Mouse (Mus musculus): ENCODE measurements around the gene Gm44503. TPM values are rescaled to one million over a fixed set of nuclear protein-coding genes. Genes with fewer than 3 reads are reported as not detected.

Gm44503 gene
- polyA plus RNA-seq, 1 experiment: not detected

- 95% methylated on average over 3 of the region's 3 CpGs for WGBS
- TF ChIP-seq CTCF (IDR thresholded peaks at IDR 0.05; ENCODE audit: insufficient read depth, low read depth, low read length): no peak
- TF ChIP-seq POLR2A (IDR thresholded peaks at IDR 0.05; ENCODE audit: insufficient read depth, low read depth, low read length): no peak
- Histone ChIP-seq H3K27ac (ENCODE audit: insufficient read depth, low read depth, low read length) (no peak overlapping the region), H3K4me3 (ENCODE audit: insufficient read depth, low read depth, low read length) (no peak overlapping the region), H3K4me1 (ENCODE audit: control insufficient read depth, insufficient read depth, low read length) (no peaks in the 10 kb centered on the region)
Measured at GRCm38 (mm10) chr9:73006175-73006574, 47.5 kb downstream of the Gm44503 start.

- no peak overlapping the region for H3K4me3 ChIP-seq (ENCODE audit: insufficient read depth, low read depth, low read length)
- no peak overlapping the region for H3K27ac ChIP-seq (ENCODE audit: insufficient read depth, low read depth, low read length)
- WGBS: 71% methylated on average over 3 of the region's 3 CpGs
- TF ChIP-seq POLR2A (IDR thresholded peaks at IDR 0.05; ENCODE audit: insufficient read depth, low read depth, low read length) (no peak), CTCF (IDR thresholded peaks at IDR 0.05; ENCODE audit: insufficient read depth, low read depth, low read length) (no peak)
- H3K4me1 ChIP-seq (ENCODE audit: control insufficient read depth, insufficient read depth, low read length): no peaks in the 10 kb centered on the region
Measured at GRCm38 (mm10) chr9:73008384-73008783, 49.7 kb downstream of the Gm44503 start.

- no peak overlapping the region for H3K4me3 ChIP-seq (ENCODE audit: insufficient read depth, low read depth, low read length)
- WGBS: 87% methylated on average over 4 of the region's 4 CpGs
- TF ChIP-seq CTCF (IDR thresholded peaks at IDR 0.05; ENCODE audit: insufficient read depth, low read depth, low read length) (no peak), POLR2A (IDR thresholded peaks at IDR 0.05; ENCODE audit: insufficient read depth, low read depth, low read length) (no peak)
- no peaks in the 10 kb centered on the region for H3K4me1 ChIP-seq (ENCODE audit: control insufficient read depth, insufficient read depth, low read length)
- H3K27ac ChIP-seq (ENCODE audit: insufficient read depth, low read depth, low read length): no peak overlapping the region
Measured at GRCm38 (mm10) chr9:73012629-73013028, 54.0 kb downstream of the Gm44503 start.

- WGBS: 89% methylated on average over 13 of the region's 13 CpGs
- Histone ChIP-seq H3K27ac (ENCODE audit: insufficient read depth, low read depth, low read length) (no peak overlapping the region), H3K4me1 (ENCODE audit: control insufficient read depth, insufficient read depth, low read length) (no peaks in the 10 kb centered on the region), H3K4me3 (ENCODE audit: insufficient read depth, low read depth, low read length) (no peak overlapping the region)
- TF ChIP-seq CTCF (IDR thresholded peaks at IDR 0.05; ENCODE audit: insufficient read depth, low read depth, low read length) (no peak), POLR2A (IDR thresholded peaks at IDR 0.05; ENCODE audit: insufficient read depth, low read depth, low read length) (no peak)
Measured at GRCm38 (mm10) chr9:73014724-73015123, 56.1 kb downstream of the Gm44503 start.

- 78% methylated on average over 10 of the region's 10 CpGs for WGBS
- H3K4me1 ChIP-seq (ENCODE audit: control insufficient read depth, insufficient read depth, low read length): no peaks in the 10 kb centered on the region
- no peak overlapping the region for H3K4me3 ChIP-seq (ENCODE audit: insufficient read depth, low read depth, low read length)
- H3K27ac ChIP-seq (ENCODE audit: insufficient read depth, low read depth, low read length): no peak overlapping the region
- TF ChIP-seq POLR2A (IDR thresholded peaks at IDR 0.05; ENCODE audit: insufficient read depth, low read depth, low read length) (no peak), CTCF (IDR thresholded peaks at IDR 0.05; ENCODE audit: insufficient read depth, low read depth, low read length) (no peak)
Measured at GRCm38 (mm10) chr9:73019841-73020240, 61.2 kb downstream of the Gm44503 start.

GRCm38 (mm10) chr9:73020566-73021097 is 62.0 kb downstream of the Gm44503 start:
- Histone ChIP-seq H3K27ac (ENCODE audit: insufficient read depth, low read depth, low read length) (no peak overlapping the region), H3K4me1 (ENCODE audit: control insufficient read depth, insufficient read depth, low read length) (no peaks in the 10 kb centered on the region), H3K4me3 (ENCODE audit: insufficient read depth, low read depth, low read length) (no peak overlapping the region)
- TF ChIP-seq POLR2A (IDR thresholded peaks at IDR 0.05; ENCODE audit: insufficient read depth, low read depth, low read length) (no peak), CTCF (IDR thresholded peaks at IDR 0.05; ENCODE audit: insufficient read depth, low read depth, low read length) (no peak)
- WGBS: 85% methylated on average over 5 of the region's 5 CpGs

- peaks cover 8% of the 10 kb centered on the region; the same call in 1 of the 2 replicates for H3K4me1 ChIP-seq (ENCODE audit: control insufficient read depth, insufficient read depth, low read length)
- no peak overlapping the region for H3K4me3 ChIP-seq (ENCODE audit: insufficient read depth, low read depth, low read length)
- TF ChIP-seq CTCF (IDR thresholded peaks at IDR 0.05; ENCODE audit: insufficient read depth, low read depth, low read length): no peak
- TF ChIP-seq POLR2A (IDR thresholded peaks at IDR 0.05; ENCODE audit: insufficient read depth, low read depth, low read length): no peak
- no peak overlapping the region for H3K27ac ChIP-seq (ENCODE audit: insufficient read depth, low read depth, low read length)
- WGBS: 23% methylated on average over 16 of the region's 17 CpGs
Measured at GRCm38 (mm10) chr9:73025818-73026636, 67.4 kb downstream of the Gm44503 start.

GRCm38 (mm10) chr9:73030443-73030842 is 71.8 kb downstream of the Gm44503 start:
- Histone ChIP-seq H3K27ac (ENCODE audit: insufficient read depth, low read depth, low read length) (no peak overlapping the region), H3K4me1 (ENCODE audit: control insufficient read depth, insufficient read depth, low read length) (peaks cover 8% of the 10 kb centered on the region; the same call in 1 of the 2 replicates), H3K4me3 (ENCODE audit: insufficient read depth, low read depth, low read length) (no peak overlapping the region)
- 95% methylated on average over 1 of the region's 1 CpGs for WGBS
- TF ChIP-seq POLR2A (IDR thresholded peaks at IDR 0.05; ENCODE audit: insufficient read depth, low read depth, low read length): no peak

GRCm38 (mm10) chr9:73031421-73031820 is 72.8 kb downstream of the Gm44503 start:
- no peak for TF ChIP-seq POLR2A (IDR thresholded peaks at IDR 0.05; ENCODE audit: insufficient read depth, low read depth, low read length)
- no peak for TF ChIP-seq CTCF (IDR thresholded peaks at IDR 0.05; ENCODE audit: insufficient read depth, low read depth, low read length)
- H3K4me1 ChIP-seq (ENCODE audit: control insufficient read depth, insufficient read depth, low read length): peaks cover under 1% of the 10 kb centered on the region; the same call in 1 of the 2 replicates
- H3K27ac ChIP-seq (ENCODE audit: insufficient read depth, low read depth, low read length): no peak overlapping the region
- no peak overlapping the region for H3K4me3 ChIP-seq (ENCODE audit: insufficient read depth, low read depth, low read length)
- 77% methylated on average over 4 of the region's 4 CpGs for WGBS

Measured in olfactory bulb, adult 2 months (tissue).